ENCODE assay signal across 1 mouse cellular context in the genomic region with DNA sequence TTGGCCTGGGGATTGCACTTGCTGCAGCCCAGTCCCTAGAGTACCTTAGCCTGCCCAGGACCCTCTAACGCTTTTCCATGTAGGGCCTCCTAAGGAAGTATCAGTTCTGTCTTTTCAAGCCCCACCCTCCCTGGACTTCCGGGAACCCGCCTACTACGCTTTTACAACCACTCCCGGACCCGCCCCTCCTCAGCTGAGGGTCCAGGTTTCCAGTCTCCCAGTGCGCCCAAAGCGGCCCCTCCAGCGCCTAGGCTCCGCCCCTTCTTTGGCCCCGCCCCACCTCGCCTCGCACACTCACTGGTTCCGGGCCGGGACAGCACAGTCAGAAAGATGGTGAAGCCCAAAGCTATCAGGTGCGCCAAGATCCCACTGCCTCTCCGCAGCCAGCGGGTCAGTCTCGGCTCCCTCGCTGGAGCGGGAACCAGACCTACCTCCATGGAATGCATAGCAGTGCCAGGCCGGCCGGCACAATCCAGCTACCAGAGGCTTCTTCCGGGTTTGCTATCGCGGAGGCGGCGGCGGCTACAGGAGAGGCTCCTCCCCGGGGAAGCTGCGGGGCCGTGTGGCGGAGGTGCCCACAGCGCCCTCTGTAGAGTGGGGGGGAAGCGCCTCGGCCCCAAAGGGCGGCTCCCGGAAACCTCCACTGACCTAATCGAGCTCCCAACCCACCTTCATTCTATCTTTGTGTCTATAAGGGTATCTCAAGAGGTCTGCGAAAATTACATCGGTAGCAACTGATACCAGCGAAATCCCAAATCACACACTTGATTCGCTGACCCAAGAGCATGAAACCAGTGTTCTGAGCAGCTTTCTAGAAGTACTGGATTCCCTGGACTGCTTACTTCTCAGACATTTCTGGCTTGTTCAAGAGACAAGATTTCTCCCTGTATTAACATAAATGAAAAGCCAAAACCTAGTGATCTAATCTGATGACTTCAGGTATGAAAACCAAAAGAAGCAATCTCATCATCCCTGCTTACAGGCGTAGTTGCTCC.
TF ChIP-seq lines count a peak whose summit lies in the region.

A gene (minus strand): TSS at position 884 of the 995 bp plus-strand sequence.

TF ChIP-seq in MEL, 35 proteins besides CTCF, POLR2A, EP300 and RAD21 (continued from another document):
- TF ChIP-seq CHD1 (IDR thresholded peaks at IDR 0.05; ENCODE audit: low read depth, low read length) (no peak), MAFK (IDR thresholded peaks at IDR 0.05; ENCODE audit: borderline replicate concordance, low read depth, low read length) (no peak), POLR2AphosphoS5 (IDR thresholded peaks at IDR 0.05; ENCODE audit: borderline replicate concordance, low read depth, low read length) (no peak), ZC3H11A (IDR thresholded peaks at IDR 0.05; ENCODE audit: low read depth, low read length) (no peak), HCFC1 (IDR thresholded peaks at IDR 0.05; ENCODE audit: low read depth, low read length) (peak; percentile 77), ELF1 (IDR thresholded peaks at IDR 0.05; ENCODE audit: low read depth, low read length) (peak; percentile 91), ZMIZ1 (IDR thresholded peaks at IDR 0.05; ENCODE audit: low read depth, low read length) (peak; percentile 92), MAZ (IDR thresholded peaks at IDR 0.05; ENCODE audit: low read depth, low read length) (no peak), GATA1 (IDR thresholded peaks at IDR 0.05; ENCODE audit: low read depth, low read length) (no peak), UBTF (IDR thresholded peaks at IDR 0.05; ENCODE audit: borderline replicate concordance, insufficient read depth, low read depth, low read length) (no peak), TAL1 (IDR thresholded peaks at IDR 0.05; ENCODE audit: low read length) (no peak), MXI1 (IDR thresholded peaks at IDR 0.05; ENCODE audit: low read depth, low read length) (peak; percentile 71), CHD2 (IDR thresholded peaks at IDR 0.05; ENCODE audit: low read length) (no peak)
